Mouse (Mus musculus): ENCODE results near the gene Sap18b. TPM values are rescaled to one million over a fixed set of nuclear protein-coding genes. Genes with fewer than 3 reads are reported as not detected.

Sap18b gene
- total RNA-seq, 4 experiments from 2014 or later: 46.8 to 88.6 (median 67.0) TPM

Other genes with a start within 250 kb of the Sap18b start
- gene Prss54, start 249.0 kb upstream of the Sap18b start, total RNA-seq (2022): not detected
- gene Gins3, start 191.9 kb upstream of the Sap18b start, total RNA-seq (2022): under 1 TPM; 0.25 to 0.67 (median 0.47) TPM
- 1 to 10 TPM; 3.6 to 4.0 (median 3.9) TPM for gene Ndrg4, start 148.4 kb upstream of the Sap18b start, total RNA-seq (2022)
- 10 to 100 TPM; 14.2 to 15.5 (median 14.9) TPM for gene Setd6, start 109.5 kb upstream of the Sap18b start, total RNA-seq (2022)
- gene Cnot1, start 17.9 kb upstream of the Sap18b start, total RNA-seq (2022): 10 to 100 TPM; 59.0 to 80.5 (median 64.4) TPM
- gene Slc38a7, start 28.2 kb downstream of the Sap18b start, total RNA-seq (2022): 1 to 10 TPM; 5.2 to 6.8 (median 5.6) TPM
- gene Got2, start 63.2 kb downstream of the Sap18b start, total RNA-seq (2022): 100 to 1,000 TPM; 320 to 408 (median 353) TPM